Mouse (Mus musculus): ENCODE data around the gene Gapdh.

DNA sequence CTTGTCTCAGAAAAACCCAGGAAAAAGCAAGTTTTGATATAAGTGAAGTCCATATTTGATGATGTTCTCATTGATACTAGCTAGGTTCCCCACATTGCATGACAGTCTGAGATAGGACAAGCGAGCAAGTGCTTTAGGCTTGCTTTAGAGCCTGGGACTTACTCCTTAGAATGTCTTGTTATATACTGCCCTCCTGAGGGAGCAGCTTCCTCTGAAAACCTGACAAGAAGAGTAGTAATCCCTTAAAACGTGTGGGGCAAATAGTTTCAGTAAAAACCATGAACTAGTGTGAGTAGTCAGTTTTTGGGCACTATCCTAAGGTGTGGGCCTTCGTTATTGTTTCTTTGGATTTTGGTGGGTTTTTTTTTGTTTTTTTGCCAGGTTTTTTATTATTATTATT is 23.1 kb downstream of the Gapdh start:
- TF ChIP-seq CTCF (IDR thresholded peaks at IDR 0.05; ENCODE audit: extremely low read depth, insufficient read depth, insufficient read length, insufficient replicate concordance), result no peak
- no peak for TF ChIP-seq POLR2A (IDR thresholded peaks at IDR 0.05; ENCODE audit: low read depth, low read length)

Data from spleen, adult 2 months (tissue).